Mouse (Mus musculus) frontal cortex, postnatal 36 days (tissue): ENCODE results near the gene Uba52.

Experiments used
- DNase-seq, 2 experiments: peaks; one replicate each; pipeline ENCODE4 v3.0.0; 2022; ENCODE audit warnings: low spot score in 2 of 2

Gene Uba52

DNA sequence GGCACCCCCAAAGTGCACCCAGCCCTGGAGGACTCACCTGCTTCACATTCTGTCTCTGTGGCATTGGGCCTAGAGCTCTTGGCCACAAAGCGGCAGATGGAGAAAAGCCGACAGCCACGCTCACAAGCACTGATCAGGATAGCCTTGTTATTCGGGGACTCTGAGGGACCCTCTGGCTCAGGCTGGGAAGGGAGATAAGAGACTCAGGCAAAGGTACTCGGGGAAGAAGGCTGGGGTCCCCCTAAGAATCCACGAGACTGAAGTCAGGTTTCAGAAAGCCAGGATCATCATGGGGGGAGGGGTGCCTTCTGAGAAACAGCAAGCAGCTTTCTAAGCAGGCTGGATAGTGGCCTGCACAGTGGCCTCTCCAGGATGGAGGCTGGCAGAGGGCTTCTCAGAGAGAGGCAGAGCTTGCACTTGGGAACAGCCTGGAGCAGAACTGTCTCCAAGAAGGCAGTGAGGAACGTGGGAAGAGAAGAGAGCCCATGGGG lies 24.4 kb downstream of the Uba52 start:
- no peak for DNase-seq

DNA sequence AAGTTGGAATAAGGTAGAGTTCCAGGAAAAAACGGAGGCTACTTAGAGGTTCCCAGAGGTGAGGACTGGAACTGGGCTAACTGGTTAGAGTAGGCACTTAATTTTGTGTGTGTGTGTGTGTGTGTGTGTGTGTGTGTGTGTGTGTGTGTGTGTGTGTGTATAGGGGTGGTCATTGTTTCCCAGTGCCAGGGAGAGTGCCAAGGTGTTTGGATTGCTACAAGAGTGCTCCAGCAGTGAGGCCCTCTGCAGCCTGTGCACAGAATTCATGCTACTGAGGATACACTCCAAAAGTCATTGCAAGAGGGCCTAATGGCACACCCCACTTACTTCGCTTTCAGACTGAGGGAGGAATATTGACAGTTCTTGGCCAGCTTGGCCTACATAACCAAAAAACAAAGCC lies 27.7 kb downstream of the Uba52 start:
- DNase-seq = no peak

DNA sequence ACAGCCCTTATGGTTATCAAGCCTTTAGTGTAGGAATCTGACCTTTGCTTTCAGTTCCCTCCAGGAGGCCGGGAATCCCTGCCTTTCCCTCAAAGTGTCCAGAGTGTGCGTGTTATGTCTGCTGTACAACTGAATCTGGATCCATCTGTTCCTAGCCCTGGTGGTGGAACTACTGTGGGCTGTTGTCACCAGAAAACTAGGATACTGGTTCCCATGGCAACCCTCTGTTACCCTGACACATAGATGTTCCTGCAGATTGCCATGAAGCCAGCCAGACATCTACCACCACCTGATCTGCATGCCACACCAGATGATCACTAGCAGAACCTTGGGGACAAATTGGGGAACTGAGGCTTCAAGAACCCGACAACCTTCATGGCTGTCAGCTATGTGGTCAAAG lies 28.7 kb downstream of the Uba52 start:
- DNase-seq = peak; percentile 54 to 74

DNA sequence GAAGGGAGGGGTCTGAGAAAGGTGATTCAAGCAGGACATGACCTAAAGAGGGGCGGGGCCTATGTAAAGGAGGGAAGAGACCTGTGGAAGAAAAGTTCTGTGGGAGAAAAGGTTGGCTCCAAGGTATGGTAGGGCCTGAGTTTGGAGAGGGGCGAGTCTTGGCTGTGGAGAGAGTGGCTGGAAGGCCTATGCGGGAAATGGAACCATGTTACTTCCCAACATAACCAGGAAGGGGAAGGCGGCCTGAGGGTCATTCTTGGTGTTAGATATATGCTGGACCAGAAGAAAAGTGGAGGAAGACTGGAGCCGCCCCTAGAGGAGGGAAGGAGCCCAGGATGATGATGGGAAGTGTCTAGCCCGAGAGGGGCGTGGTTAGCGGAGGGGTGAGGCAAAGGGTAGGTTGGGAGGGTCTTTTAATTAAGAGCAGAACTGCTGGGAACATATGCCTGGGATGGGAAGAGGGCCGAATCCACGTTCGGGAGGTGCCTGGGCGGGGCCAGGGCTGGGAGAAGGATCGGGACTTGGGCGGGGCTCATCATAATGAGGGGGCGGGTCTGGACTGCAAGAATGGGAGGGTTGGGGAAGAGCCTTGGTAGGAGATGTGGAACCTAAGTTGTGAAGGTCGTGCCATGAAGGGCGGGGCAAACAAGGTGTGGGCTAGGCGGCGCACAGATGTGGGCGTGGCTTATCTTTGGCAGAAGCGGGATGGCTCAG lies 33.2 kb downstream of the Uba52 start:
- DNase-seq = no peak

DNA sequence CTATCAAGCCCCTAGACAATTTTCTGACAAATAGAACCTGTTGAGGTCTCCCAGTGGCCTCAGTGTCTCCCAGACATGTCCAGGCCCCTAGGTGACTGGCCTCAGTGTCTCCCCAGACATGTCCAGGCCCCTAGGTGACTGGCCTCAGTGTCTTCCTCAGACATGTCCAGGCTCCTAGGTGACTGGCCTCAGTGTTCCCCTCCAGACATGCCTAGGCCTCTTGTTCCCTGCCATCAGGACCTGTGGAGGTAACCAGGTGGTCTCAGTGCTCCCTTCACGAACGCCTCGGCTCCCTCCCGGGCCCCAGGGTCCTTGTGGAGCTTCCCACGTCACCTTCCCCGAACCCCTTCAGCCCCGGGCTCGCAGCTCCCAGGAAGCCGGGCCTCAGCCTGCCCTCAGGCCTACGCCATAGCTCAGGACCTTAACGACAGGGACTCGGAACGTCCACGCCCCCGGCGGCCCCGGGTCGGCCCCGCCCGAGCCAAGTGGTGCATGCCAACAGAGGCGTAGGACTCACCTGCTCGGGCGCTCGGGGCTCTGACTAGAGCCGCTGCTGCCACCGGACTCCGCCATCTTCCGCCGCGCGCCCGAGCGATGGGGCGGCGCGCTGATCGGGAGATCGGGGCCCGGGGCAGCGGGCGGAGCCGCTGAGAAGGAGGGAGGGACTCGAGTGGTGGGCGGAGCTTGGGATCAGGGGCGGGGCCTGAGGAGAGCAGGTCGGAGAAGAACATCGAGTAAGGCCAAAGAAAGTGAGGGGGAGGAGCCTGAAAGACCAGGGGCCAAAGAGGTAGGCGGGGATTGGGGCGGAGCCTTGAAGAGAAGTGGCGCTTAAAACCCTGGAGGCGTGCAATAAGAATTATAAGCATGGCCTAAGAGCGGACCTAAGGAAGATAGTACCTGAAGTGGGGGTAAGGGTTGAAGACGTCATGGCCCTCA lies 34.0 kb downstream of the Uba52 start, which contains the start of gene Klhl26:
TSS of gene Klhl26 (minus strand) at position 636 of the 936 bp plus-strand sequence.
- peak; percentile 87 to 90 for DNase-seq

DNA sequence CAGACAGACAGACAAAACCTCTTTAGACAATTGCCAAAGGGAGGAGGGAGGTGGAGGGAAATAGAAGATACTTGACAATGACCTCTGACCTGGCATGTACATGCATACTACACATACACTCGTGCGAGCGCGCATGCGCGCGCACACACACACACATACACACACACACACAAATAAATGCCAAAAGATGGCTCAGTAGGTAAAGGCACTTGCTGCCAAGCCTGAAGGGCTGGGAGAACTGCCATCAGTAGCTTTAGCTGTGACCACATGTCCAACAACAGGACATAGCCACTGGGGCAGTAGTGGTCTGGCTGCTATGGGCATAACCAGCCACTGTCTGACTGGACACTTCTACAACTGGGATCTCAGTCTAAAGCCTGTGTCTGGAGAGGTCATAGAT lies 38.7 kb downstream of the Uba52 start:
- DNase-seq = no peak

- DNase-seq = no peak
These were observed 40.7 kb downstream of the Uba52 start for GRCm38 (mm10) chr8:70469938-70470337.

GRCm38 (mm10) chr8:70469295-70469916 lies 41.2 kb downstream of the Uba52 start:
- no peak for DNase-seq

GRCm38 (mm10) chr8:70468733-70469132 lies 41.9 kb downstream of the Uba52 start:
- no peak for DNase-seq

DNA sequence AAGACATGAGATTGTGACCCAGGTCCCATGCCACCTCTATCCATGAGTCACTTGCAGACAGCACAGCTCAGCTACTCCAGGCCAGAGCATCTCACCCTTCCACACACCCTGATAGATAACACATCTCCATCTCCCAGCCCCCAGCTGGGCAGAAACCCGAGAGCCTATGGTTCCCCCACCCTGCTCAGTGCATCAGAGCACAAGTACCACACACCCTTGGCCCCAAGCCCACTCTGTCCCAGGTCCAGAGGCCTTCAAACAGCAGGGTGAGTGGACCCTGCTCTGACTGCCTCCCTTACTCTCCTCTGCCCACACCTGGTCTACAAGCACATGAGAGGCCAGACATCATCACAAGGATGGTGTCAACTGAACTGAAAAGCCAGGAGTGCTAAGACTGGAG lies 42.7 kb downstream of the Uba52 start:
- no peak for DNase-seq

GRCm38 (mm10) chr8:70467229-70467725 lies 43.3 kb downstream of the Uba52 start:
- DNase-seq = no peak

- DNase-seq = no peak
These were observed 43.8 kb downstream of the Uba52 start for GRCm38 (mm10) chr8:70466771-70467170.

- no peak for DNase-seq
These were observed 44.3 kb downstream of the Uba52 start for GRCm38 (mm10) chr8:70466305-70466704.

DNA sequence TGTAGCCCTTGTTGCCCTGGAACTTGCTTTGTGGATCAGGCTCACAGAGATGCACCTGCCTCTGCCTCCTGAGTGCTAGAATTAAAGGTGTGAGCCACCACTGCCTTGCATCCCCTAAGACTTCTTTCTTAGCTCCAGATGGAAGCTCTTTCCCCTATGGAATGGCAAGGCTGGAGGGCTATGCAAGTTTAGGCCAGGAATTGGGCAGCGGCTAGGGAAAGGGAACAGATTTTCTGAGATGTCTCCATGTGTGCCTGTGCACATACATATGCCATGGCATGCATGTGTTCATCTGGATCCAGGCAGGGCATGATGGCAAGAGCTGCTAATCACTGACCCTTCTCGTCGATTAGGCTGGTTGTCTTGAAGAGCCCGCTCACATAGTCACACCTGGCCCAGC lies 44.9 kb downstream of the Uba52 start:
- DNase-seq = no peak

GRCm38 (mm10) chr8:70464162-70464561 lies 46.4 kb downstream of the Uba52 start:
- DNase-seq = no peak

GRCm38 (mm10) chr8:70463306-70463705 lies 47.3 kb downstream of the Uba52 start:
- DNase-seq = peak; percentile 71 to 78

GRCm38 (mm10) chr8:70462516-70462813 lies 48.1 kb downstream of the Uba52 start:
- DNase-seq = peak in 1 of 2 experiments; percentile 44

DNA sequence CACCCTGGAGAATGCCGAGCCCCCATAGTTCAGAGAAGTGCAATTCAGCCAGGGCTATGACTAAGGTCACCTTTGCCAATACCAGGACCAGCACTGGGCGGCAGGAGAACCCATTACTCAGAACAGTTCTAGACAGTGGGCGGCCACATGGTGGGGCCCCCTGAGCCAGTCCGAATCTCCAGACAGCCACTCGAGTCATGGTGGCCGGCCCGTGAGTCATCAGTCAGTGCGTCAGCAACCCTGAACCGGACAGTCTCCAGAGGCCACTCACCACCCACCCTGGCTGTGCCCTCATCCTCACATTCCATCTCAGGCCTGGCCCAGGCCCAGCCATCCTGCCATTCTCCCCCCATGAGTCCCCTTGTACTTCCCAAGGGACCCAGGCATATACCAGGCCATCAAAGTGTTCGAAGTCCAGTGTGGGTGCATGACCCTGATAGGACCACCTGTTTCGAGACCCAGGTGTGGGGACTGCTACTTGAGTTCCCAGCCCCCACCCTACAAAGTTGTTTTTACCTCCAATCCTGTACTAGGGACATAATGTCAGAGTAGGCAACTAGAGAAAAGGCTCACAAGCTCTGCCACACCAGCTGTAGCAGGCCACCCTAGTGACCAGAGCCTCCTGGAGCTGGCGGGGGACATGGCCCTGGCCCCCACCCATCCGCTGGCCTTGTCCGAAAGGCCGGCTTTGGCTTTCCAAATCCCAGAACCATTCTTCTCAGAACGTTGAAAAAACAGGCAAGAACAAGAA lies 48.7 kb downstream of the Uba52 start:
- DNase-seq = no peak

DNA sequence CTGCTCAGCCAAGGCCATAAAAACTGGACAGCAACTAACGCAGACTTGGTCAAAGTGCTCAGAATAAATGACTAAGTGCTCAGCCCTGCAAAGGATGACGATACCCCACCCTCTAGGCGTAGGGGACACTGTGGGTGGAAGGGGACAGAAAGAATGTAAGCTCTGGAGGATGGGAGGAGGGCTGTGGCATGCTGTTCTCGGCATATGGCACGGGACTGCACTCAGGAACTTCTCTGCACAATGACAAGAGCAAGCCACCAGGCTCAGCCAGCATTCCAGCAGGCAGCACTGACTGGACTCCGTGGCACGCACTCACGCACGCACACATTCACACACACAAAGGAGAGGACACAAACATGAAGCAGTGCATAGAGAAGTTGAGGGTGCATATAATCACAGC lies 50.0 kb downstream of the Uba52 start:
- no peak for DNase-seq

DNA sequence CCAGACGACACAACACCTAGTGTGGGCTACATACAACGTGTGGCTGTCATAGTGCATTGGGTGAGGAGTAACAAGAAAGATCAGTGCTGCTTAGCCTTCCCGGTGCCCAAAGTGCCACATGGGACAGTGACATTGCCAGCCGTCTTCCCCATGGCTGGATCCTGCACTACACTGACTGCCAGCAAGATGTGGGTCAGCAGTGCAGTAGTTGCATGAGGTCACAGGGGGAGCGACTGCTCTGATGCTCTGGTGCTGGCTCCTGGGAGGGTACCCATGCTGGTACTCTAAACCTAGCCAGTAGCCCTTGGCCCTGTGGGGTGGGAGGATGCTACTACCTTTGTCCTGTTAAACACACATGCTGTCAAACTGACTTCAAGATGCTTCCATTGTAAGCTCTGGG lies 50.4 kb downstream of the Uba52 start:
- DNase-seq = no peak

DNA sequence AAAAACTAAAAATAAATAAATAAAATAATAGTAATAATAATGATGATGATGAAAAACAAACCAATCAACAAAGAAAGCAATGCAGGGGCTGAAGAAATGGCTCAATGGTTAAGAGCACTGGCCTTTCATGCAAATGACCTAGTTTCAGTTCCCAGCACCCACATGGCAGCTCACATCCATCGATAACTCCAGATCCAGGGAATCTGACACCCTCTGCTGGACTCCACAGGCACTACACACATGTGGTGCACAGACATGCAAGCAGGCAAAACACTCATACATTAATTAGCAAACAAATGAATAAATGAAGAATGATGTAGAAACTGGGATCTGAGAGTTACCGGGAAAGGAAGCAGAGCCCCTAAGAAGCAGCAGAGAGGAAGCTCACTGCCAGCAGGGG lies 51.0 kb downstream of the Uba52 start:
- DNase-seq = no peak

DNA sequence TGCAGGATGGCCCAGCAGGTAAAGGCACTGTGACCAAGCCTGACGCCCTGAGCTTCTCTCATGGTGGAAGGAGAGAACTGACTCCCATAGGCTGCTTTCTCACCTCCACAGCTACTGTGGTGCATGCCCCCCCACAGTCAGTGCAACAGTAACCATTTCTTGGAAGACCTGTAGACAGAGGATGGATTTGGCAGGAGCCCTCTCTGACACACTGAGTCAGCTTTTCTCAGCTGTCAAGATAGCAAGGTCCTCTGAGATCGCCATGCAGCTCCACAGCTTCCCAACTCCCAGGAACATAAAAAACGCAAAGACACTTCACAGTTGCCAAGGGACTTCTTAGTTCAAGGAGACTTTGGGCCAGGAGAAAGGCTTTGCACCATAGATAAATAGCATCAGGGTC lies 52.1 kb downstream of the Uba52 start:
- DNase-seq = no peak
